Mouse (Mus musculus) testis, postnatal 10 days (tissue): Measurements from ENCODE around the gene D10Jhu81e.
A peak's percentile ranks its signal among the peaks of the same experiment; 100 is the strongest.

Source experiments
- DNase-seq: peaks from one replicate; pipeline ENCODE4 v3.0.0; 2021; ENCODE audit warnings: low spot score

The D10Jhu81e gene

GRCm38 (mm10) chr10:78163241-78163640 lies 6.3 kb downstream of the D10Jhu81e start:
- no peak for DNase-seq

DNA sequence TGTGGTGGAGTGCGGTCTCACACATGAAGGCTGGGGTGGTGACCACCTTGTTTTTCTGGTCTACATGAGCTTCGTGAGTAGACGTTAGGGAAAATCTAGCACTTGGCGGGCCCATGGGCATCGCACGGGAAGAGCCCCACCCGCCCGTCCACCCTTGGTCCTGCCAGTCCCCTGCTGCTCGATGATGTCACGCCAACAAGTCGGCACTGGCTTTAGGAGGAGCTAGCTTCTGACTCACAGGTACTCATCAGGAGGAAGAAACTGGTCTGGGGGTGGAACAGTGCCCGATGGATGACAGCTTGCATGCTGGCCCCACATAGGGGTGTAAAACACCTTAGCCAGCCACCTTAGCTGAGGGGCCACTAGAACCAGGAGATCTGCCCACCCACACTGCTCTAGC lies 6.9 kb downstream of the D10Jhu81e start:
- no peak for DNase-seq

GRCm38 (mm10) chr10:78161096-78161495 lies 8.5 kb downstream of the D10Jhu81e start:
- no peak for DNase-seq

GRCm38 (mm10) chr10:78160369-78161095 lies 9.1 kb downstream of the D10Jhu81e start:
- no peak for DNase-seq

GRCm38 (mm10) chr10:78159906-78160305 lies 9.7 kb downstream of the D10Jhu81e start:
- DNase-seq, result peak; percentile 90

GRCm38 (mm10) chr10:78159252-78159878 lies 10.2 kb downstream of the D10Jhu81e start:
- DNase-seq, result peak; percentile 81

DNA sequence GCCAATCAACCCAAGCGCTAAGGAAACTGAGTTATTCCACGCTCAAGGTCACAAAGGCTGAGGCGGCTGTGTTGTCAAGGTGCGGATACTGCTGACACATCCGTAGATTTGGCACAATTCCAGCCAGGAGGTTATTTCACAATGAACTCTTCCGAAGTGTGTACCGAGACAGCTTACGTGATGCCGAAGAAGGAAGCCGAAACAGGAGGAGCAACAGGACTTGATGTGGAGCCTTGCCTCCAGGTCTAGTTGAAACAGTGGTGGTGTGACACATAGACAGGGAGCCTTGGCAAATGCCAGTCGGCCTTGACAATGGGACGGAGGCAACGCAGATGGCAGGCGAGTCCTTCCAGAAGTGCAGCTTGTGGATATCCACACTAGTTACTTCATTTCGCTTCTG lies 11.5 kb downstream of the D10Jhu81e start:
- DNase-seq, result no peak

DNA sequence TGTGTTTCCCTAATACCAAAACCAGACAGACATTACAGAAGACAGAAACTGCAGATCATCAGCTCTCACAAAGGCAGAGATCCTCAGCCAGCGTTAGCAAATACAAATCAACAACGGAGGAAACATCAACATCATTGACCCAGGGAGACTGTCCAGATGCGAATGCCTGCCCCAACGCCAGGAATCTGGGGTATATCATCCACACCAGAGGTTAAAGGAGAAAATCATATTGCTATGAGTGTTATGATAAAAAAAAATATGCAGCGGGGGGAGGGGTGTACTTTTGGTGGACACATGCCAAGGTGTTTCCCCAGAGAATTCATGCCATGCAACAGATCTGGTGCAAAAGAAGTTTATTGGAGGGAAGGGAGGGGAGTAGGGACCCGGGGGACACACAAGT lies 12.7 kb downstream of the D10Jhu81e start:
- no peak for DNase-seq

GRCm38 (mm10) chr10:78148834-78149766 lies 20.5 kb downstream of the D10Jhu81e start:
- no peak for DNase-seq

DNA sequence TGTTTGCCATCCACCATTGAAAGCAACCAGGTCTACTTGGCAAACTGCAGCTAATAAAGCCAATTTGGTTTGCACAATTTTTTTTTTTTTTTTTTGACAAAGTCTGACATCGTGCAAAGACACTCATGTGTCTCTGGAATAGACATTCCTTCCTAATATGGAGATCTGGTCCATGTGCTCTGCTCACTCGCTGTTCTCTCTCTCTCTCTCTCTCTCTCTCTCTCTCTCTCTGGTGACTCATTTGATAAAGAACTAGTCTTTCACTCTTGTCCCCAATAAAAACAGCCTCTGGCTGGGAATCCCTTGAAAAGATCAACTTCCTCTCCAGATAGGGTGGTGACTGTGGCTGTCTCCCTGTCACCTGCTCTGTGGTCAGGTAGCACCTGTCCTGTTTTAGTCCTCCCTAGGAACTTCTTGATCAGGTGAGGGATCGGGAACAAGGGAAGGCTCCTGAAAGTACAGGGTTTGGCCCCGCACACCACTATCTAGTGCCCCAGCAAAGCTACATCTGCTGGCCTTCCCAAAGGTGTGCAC lies 21.6 kb downstream of the D10Jhu81e start:
- no peak for DNase-seq

- peak; percentile 67 for DNase-seq
Observed at GRCm38 (mm10) chr10:78143727-78144505, 25.7 kb downstream of the D10Jhu81e start.

- no peak for DNase-seq
Observed at GRCm38 (mm10) chr10:78140843-78141242, 28.7 kb downstream of the D10Jhu81e start.

DNA sequence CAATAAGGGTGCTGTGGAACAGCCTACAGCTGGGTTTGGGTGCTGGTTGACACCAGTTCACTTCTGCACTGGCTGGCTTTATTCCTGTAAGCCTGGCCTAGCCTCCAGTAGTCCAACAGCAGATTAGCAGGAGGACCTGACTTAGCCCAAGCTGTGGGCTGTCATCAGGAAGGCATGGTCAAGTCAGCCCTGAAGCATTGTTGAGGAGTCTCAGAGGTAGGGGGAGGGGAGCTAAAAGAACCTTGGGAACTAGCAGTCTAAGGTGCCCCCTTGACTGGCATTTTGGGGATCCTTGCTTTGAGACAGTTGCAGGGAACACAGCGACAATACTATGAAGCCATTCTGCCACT lies 29.4 kb downstream of the D10Jhu81e start:
- no peak for DNase-seq

DNA sequence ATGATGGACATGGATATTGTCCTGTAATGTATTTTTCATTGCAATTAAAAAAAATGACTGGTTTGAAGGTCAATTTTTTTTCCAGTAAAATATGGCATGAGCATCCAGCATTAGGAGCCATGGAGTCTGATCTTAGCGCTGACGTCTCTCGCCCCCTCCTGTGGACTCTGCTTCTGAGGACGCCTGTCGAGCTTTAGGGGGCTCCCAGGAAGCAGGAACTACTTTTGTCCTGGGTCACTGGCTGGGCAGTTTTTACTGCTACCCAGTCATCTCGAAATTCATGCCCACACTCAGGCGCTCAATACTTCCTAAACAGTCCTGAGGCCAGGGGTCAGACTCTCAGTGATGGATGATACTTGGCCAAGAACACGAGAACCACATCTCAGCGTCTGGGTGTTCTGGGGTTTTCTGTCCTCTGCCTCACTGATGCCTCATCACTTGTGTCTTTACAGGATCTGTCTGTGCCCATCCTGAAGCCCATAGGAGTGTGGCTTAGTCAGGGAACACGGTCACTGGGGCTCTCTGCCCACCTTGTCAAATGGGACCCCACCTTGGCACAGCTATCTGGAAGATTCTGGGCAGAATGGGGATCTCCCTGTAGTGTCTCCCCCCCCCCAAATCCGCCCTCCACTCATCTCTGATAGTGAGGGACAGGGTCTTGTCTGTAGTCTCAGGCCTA lies 29.9 kb downstream of the D10Jhu81e start:
- no peak for DNase-seq

DNA sequence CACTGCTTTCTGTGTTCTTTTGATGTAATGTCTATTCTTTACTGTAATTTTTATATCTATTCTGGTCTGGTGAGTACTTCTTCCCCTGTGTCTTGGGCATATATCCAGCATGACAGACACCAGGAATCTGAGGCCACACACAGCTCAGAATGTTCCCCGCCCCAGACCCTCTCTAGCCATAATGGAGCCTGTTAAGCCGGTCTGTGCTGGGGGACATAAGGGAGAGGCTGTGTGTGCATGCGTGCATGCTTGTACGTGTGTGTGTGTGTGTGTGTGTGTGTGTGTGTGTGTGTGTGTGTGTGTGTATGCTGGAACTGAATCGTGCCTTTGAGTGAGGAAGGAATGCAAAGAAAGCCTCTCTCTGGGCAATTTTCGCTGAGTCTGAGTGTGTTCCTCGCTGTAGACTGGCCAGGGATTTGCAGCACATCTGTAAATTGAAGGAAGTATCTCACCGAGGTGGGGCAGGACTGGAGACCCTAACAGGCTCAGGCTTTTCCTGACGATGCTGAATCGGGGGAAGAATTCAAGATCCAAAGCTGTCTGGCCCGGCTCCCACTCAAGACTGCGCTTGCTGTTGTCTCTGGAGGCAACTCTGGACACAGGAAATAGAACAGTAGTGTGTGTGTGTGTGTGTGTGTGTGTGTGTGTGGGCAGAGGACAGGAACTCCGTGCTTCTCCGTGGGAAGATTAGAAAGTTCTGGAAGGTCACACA lies 30.6 kb downstream of the D10Jhu81e start:
- DNase-seq, result peak; percentile 79

DNA sequence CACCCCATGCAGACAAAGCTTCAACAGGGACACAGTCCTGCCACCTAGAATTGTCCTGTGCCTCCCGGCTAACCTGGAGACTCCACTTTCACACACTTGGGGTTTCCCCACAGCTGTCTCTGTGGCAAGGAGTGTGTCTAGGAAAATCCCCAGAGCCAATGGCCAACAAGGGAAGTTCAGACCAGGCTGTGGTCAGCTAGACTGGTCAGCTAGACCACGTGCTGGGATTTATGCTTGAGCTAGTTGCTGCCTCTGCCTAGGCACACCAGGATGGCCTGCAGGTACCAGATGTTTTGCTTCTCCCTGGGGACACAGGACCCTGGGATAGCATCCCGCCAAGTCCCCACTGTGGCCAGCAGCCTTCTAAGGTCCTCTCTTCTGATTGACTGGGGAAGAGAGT lies 32.4 kb downstream of the D10Jhu81e start:
- no peak for DNase-seq

- no peak for DNase-seq
Observed at GRCm38 (mm10) chr10:78135947-78136346, 33.6 kb downstream of the D10Jhu81e start.

GRCm38 (mm10) chr10:78134975-78135798 lies 34.4 kb downstream of the D10Jhu81e start:
- no peak for DNase-seq

- no peak for DNase-seq
Observed at GRCm38 (mm10) chr10:78134400-78134799, 35.2 kb downstream of the D10Jhu81e start.

- DNase-seq, result no peak
Observed at GRCm38 (mm10) chr10:78129998-78130397, 39.6 kb downstream of the D10Jhu81e start.
